Mouse (Mus musculus): ENCODE measurements at regions not wholly inside any gene's neighbourhood (a gene's known extent, or its start where the extent isn't known, plus 50 kb on each side); places are given as distances from the start of the nearest gene placed in this dataset.
A peak's percentile ranks its signal among the peaks of the same experiment; 100 is the strongest.

DNA sequence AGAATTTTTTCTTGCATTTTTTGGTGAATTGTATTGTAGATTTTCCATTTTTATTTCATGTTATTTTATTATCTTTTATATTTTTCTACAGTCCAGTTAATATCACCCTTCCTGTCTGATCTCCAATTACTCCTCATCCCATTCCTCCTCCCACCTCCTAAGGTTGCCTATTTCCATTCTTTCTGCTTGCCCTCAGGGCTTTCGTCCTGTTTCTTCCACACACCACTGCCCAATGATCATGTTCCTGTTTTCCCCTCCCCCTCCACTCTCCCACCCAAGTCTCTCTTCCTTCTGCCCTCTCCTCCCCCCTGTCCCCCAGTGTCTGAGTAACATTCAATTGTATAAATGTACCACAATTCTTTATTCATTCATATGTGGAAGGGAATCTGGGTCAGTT, 573.6 kb upstream of the Ptprd start:
- intact Hi-C loops (cut with DNase I), result no loop called here
- no peak for DNase-seq

DNA sequence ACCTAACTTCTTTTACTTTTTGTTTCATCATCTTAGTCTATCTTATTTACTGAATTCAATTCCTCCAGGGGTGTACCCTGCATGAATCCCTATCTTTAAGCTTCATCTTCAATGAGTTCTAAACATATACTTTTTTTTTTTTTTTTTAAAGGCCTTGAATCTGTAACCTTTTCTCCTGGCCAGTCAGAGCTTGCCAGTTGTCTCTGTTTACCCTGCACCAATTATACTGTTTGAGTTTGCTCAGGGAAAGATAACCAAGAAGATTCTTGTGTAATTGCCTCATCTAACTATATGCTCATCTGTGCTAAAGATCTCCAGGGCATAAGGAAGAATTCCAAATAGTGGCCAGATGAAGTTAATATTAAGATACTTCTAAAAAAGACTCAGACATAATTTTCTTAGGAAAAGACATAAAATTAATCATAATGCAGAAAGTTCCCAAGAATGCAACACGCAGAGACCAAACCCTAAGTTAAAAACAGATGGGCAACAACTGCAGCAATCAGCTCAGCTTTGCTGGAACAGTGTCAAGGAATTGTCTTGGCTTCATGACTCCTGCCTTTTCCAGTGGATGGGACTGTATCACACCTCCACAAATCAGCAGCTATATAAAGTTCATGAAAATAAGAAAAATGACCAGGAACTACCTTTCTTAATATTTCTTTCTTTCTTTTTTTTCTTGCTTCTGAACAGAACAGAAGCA, 573.1 kb upstream of the Ptprd start:
- intact Hi-C loops (cut with DNase I), result no loop called here

DNA sequence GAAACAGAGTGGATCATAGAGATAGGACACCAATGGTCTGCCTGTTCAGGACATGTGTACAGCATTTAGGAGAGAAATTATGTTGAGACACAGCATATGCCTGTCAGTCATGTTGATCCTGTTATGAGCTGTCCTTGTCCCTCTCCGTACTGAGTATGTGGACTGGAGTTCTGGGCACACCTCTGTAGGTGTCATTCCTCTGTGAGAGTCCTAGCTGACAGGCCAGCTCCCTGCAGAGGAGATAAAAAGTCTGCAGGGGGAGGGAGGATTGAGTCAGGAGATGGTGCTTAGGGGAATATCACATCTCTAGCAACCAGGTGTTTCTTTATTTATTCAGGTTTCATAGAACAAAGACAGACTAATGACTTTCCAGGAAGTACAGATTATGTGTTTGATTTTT, 572.3 kb upstream of the Ptprd start:
- intact Hi-C loops (cut with DNase I), result no loop called here

More for the DNA sequence above, 573.1 kb upstream of the Ptprd start:
- no peak for DNase-seq

DNA sequence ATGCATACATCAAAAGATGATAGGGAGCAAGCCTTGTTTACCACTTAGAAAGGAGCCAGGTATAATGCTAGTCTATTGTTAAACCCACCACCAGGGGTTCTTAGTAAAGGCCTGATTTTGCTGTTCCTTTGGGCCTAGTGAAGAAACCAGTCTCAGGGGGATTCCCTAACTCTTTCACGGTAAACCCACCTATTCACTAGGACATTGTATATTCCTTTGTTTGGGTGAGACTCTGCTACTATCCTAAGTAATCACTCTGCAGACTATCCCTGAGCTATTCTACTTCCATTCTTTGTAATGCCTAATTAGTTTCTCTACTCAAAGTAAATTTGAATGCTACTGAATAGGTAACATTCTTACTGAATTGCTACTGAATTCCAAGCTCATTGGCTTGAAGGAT, 571.0 kb upstream of the Ptprd start:
- no peak for DNase-seq
- intact Hi-C loops (cut with DNase I), result no loop called here

More for the DNA sequence above, 572.3 kb upstream of the Ptprd start:
- DNase-seq, result no peak

DNA sequence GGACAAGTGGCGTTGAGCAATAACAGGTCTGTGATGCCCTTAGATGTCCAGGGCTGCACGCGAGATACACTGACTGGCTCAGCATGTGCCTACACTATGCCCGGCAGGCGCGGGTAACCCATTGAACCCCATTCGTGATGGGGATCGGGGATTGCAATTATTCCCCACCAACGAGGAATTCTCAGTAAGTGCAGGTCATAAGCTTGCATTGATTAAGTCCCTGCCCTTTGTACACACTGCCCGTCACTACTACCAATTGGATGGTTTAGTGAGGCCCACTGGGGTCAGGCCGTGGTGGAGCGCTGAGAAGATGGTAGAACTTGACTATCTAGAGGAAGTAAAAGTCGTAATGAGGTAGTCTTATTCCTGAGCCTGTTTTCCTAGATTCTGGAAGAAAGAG, 562.1 kb upstream of the Ptprd start:
- intact Hi-C loops (cut with DNase I), result no loop called here
- DNase-seq, result no peak

DNA sequence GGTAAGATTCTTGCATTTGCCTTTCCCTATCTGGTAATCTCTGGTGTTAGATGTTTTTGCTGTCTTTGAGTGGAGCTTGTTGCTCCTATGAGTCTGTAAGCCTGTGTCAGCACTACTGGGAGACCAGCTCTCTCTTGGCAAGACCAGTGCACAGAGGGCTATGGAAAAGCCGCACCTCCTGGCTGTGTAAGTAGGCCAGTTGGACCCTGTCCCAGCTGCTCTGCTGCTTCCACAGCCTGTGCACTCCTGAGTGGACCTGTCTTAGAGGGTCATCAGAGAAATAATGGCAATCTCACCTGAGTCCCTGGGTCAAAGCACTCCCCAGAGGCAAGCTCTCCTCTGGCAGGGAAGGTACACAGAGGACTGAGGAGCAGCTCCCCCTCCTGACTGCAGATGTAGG, 524.3 kb upstream of the Ptprd start:
- peak; percentile 0 for DNase-seq
- intact Hi-C loops (cut with DNase I), result no loop called here
